Mouse (Mus musculus) C2C12 (cell line): ENCODE results near the gene Rasl11b. TPM values are rescaled to one million over a fixed set of nuclear protein-coding genes. Genes with fewer than 3 reads are reported as not detected.

Experiments
- H3K27me3 ChIP-seq: one replicate; pipeline ENCODE4 v1.6.1; 2011; ENCODE audit not compliant: control insufficient read depth, insufficient read depth, insufficient read length
- H3K36me3 ChIP-seq: one replicate; pipeline ENCODE4 v1.6.1; 2011; ENCODE audit not compliant: control insufficient read depth, insufficient read depth
- H3K4me3 ChIP-seq: one replicate; pipeline ENCODE4 v1.5.1; 2011; ENCODE audit warnings: mild to moderate bottlenecking, control low read depth; ENCODE audit not compliant: poor library complexity, insufficient read depth, severe bottlenecking
- H3K79me2 ChIP-seq: one replicate; pipeline ENCODE4 v1.6.1; 2011; ENCODE audit not compliant: control insufficient read depth, insufficient read depth
- H3K79me3 ChIP-seq: one replicate; pipeline ENCODE4 v1.6.1; 2011; ENCODE audit warnings: low read depth, control low read depth
- H3ac ChIP-seq: one replicate; pipeline ENCODE3; 2011; ENCODE audit warnings: low read depth; ENCODE audit not compliant: control insufficient read depth, insufficient read length
- CEBPB ChIP-seq: IDR thresholded peaks from one replicate; pipeline ENCODE4 v1.6.1; 2011; ENCODE audit warnings: low read depth, mild to moderate bottlenecking, control low read depth, moderate library complexity
- CTCF ChIP-seq: IDR thresholded peaks from one replicate; pipeline ENCODE4 v1.5.1; 2011; ENCODE audit not compliant: control insufficient read depth, insufficient read depth, insufficient read length
- FOSL1 ChIP-seq: IDR thresholded peaks from one replicate; pipeline ENCODE4 v1.8.0; 2011; ENCODE audit warnings: mild to moderate bottlenecking, low read length; ENCODE audit not compliant: poor library complexity, insufficient read depth, severe bottlenecking
- MAX ChIP-seq: IDR thresholded peaks from one replicate; pipeline ENCODE4 v1.6.1; 2011; ENCODE audit warnings: mild to moderate bottlenecking, control low read depth
- MYOD1 ChIP-seq: IDR thresholded peaks from one replicate; pipeline ENCODE4 v1.6.1; 2011; ENCODE audit warnings: low read depth; ENCODE audit not compliant: control insufficient read depth, insufficient read length
- MYOG ChIP-seq: IDR thresholded peaks from one replicate; pipeline ENCODE4 v1.6.1; 2011; ENCODE audit not compliant: control insufficient read depth, insufficient read length; ENCODE audit errors: extremely low read depth
- USF1 ChIP-seq: IDR thresholded peaks from one replicate; pipeline ENCODE4 v1.6.1; 2011; ENCODE audit warnings: low read depth, mild to moderate bottlenecking, control low read depth, moderate library complexity
- polyA plus RNA-seq: library from polyadenylated mRNA; unstranded; fragments of >200 nt; fragmentation: generic; extraction: Trizol; gene quantifications from one replicate; pipeline ENCODE4 v1.2.1, GENCODE M21; 2012; ENCODE audit warnings: missing spikeins

Gene Rasl11b
- polyA plus RNA-seq, 1 experiment: 4.8 TPM

- Histone ChIP-seq H3K79me3 (no peaks in the 10 kb centered on the region), H3K79me2 (no peaks in the 10 kb centered on the region), H3K4me3 (no peak overlapping the region), H3K27me3 (no peaks in the 10 kb centered on the region), H3ac (no peak overlapping the region), H3K36me3 (no peaks in the 10 kb centered on the region)
- TF ChIP-seq FOSL1: no peak
- no peak for TF ChIP-seq CEBPB
- no peak for TF ChIP-seq USF1
- no peak for TF ChIP-seq MYOD1
- no peak for TF ChIP-seq MYOG
- no peak for TF ChIP-seq MAX
- no peak for TF ChIP-seq CTCF
These were observed 30.5 kb upstream of the Rasl11b start for GRCm38 (mm10) chr5:74164547-74164946.

GRCm38 (mm10) chr5:74166642-74167041 lies 28.4 kb upstream of the Rasl11b start:
- Histone ChIP-seq H3K27me3 (no peaks in the 10 kb centered on the region), H3K79me3 (no peaks in the 10 kb centered on the region), H3K36me3 (no peaks in the 10 kb centered on the region), H3K79me2 (no peaks in the 10 kb centered on the region), H3ac (no peak overlapping the region), H3K4me3 (no peak overlapping the region)
- TF ChIP-seq CEBPB: no peak
- TF ChIP-seq FOSL1: no peak
- TF ChIP-seq CTCF: no peak
- no peak for TF ChIP-seq MYOG
- TF ChIP-seq MAX: no peak
- no peak for TF ChIP-seq MYOD1
- TF ChIP-seq USF1: no peak

- H3K79me2 ChIP-seq: no peaks in the 10 kb centered on the region
- H3K27me3 ChIP-seq: no peaks in the 10 kb centered on the region
- no peaks in the 10 kb centered on the region for H3K36me3 ChIP-seq
- no peak overlapping the region for H3ac ChIP-seq
- no peak for TF ChIP-seq CTCF
- no peak for TF ChIP-seq CEBPB
- TF ChIP-seq MAX: no peak
- TF ChIP-seq MYOG: no peak
- TF ChIP-seq FOSL1: no peak
- TF ChIP-seq USF1: no peak
- no peak for TF ChIP-seq MYOD1
- no peak overlapping the region for H3K4me3 ChIP-seq
- H3K79me3 ChIP-seq: no peaks in the 10 kb centered on the region
These were observed 27.0 kb upstream of the Rasl11b start for GRCm38 (mm10) chr5:74168085-74168484.

GRCm38 (mm10) chr5:74171768-74172167 lies 23.3 kb upstream of the Rasl11b start:
- H3K27me3 ChIP-seq: no peaks in the 10 kb centered on the region
- H3K79me3 ChIP-seq: no peaks in the 10 kb centered on the region
- H3ac ChIP-seq: no peak overlapping the region
- no peaks in the 10 kb centered on the region for H3K36me3 ChIP-seq
- no peaks in the 10 kb centered on the region for H3K79me2 ChIP-seq
- TF ChIP-seq MYOG: no peak
- no peak for TF ChIP-seq MYOD1
- no peak for TF ChIP-seq MAX
- TF ChIP-seq CEBPB: no peak
- no peak for TF ChIP-seq USF1
- TF ChIP-seq FOSL1: no peak
- no peak for TF ChIP-seq CTCF
- no peak overlapping the region for H3K4me3 ChIP-seq

- no peaks in the 10 kb centered on the region for H3K36me3 ChIP-seq
- H3K4me3 ChIP-seq: no peak overlapping the region
- H3K79me3 ChIP-seq: no peaks in the 10 kb centered on the region
- TF ChIP-seq USF1 (no peak), MYOG (no peak), CTCF (no peak), MYOD1 (no peak), CEBPB (no peak), FOSL1 (no peak), MAX (no peak)
- H3K27me3 ChIP-seq: no peaks in the 10 kb centered on the region
- no peak overlapping the region for H3ac ChIP-seq
- H3K79me2 ChIP-seq: no peaks in the 10 kb centered on the region
These were observed 22.9 kb upstream of the Rasl11b start for GRCm38 (mm10) chr5:74172208-74172607.

- H3K4me3 ChIP-seq: no peak overlapping the region
- H3K36me3 ChIP-seq: no peaks in the 10 kb centered on the region
- H3K27me3 ChIP-seq: no peaks in the 10 kb centered on the region
- H3ac ChIP-seq: no peak overlapping the region
- TF ChIP-seq USF1 (no peak), FOSL1 (no peak), CTCF (no peak), MYOG (no peak), MAX (no peak), CEBPB (no peak), MYOD1 (no peak)
- no peaks in the 10 kb centered on the region for H3K79me2 ChIP-seq
- no peaks in the 10 kb centered on the region for H3K79me3 ChIP-seq
These were observed 21.8 kb upstream of the Rasl11b start for GRCm38 (mm10) chr5:74173162-74173844.
